ENCODE assay signal across 35 mouse cellular contexts in the genomic region with DNA sequence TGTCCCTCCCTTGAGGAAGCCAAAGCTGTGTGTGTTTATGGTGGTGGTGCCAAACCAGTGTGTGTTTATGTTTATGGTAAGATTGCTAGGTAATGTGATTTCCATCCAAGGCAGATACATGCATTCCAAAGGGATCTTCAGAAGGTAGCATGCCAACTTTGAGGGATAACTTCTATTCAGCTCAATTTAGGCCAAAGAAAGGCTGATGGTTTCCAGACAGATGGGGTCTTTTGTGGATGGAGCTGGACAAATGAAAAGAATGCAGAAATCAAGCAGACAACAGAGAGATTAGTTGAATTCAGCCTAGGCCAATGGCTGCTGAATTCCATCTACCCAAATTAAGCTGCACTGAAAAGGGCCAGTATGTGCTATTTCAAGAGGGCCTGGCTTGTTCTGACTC. TPM values are rescaled to one million over a fixed set of nuclear protein-coding genes. Genes with fewer than 3 reads are reported as not detected.
"Had no signal": no experiment of that assay in that cellular context is flagged by ENCODE, and none has a peak within 500 bp of the region (broad histone marks: within the 10 kb centered on the region; RNA-seq: fewer than 3 reads in every experiment).

No protein-coding gene starts in this region.

- H3K27ac ChIP-seq: hindbrain, embryonic 13.5 days; hindbrain, embryonic 15.5 days; hindbrain, postnatal 0 days; kidney, embryonic 15.5 days; kidney, postnatal 0 days; limb, embryonic 13.5 days; limb, embryonic 15.5 days; liver, embryonic 12.5 days; liver, embryonic 14.5 days had no signal

- H3K27me3 ChIP-seq: hindbrain, embryonic 13.5 days; hindbrain, embryonic 15.5 days; kidney, embryonic 15.5 days; limb, embryonic 13.5 days; limb, embryonic 15.5 days; liver, embryonic 12.5 days had no signal

- H3K9me3 ChIP-seq: hindbrain, embryonic 13.5 days; hindbrain, embryonic 15.5 days; kidney, embryonic 15.5 days; limb, embryonic 13.5 days; limb, embryonic 15.5 days; liver, embryonic 12.5 days had no signal

- DNase-seq: gastrocnemius, postnatal 10 days; gastrocnemius, postnatal 36 days; heart, adult 18-20 months; heart, postnatal 14 days; heart, postnatal 36 days; kidney, adult 11 months; kidney, adult 2 months; kidney, adult 9 months; kidney, postnatal 14 days; kidney, postnatal 36 days; layer of hippocampus, adult 9-11 months; layer of hippocampus, postnatal 36 days; left cerebral cortex, postnatal 4 days had no signal

- ATAC-seq: hindbrain, postnatal 0 days; intestine, embryonic 16.5 days; liver, embryonic 12.5 days had no signal

- H3K36me3 ChIP-seq: hindbrain, embryonic 13.5 days; hindbrain, embryonic 15.5 days; kidney, embryonic 15.5 days; limb, embryonic 13.5 days; limb, embryonic 15.5 days; liver, embryonic 12.5 days had no signal

- H3K4me1 ChIP-seq: hindbrain, embryonic 13.5 days; hindbrain, embryonic 15.5 days; liver, embryonic 12.5 days had no signal

- H3K4me3 ChIP-seq: hindbrain, embryonic 13.5 days; hindbrain, embryonic 15.5 days; kidney, embryonic 15.5 days; limb, embryonic 13.5 days; limb, embryonic 15.5 days; liver, embryonic 12.5 days had no signal

- H3K4me2 ChIP-seq: heart, embryonic 11.5 days; hindbrain, embryonic 13.5 days; hindbrain, embryonic 15.5 days; kidney, embryonic 15.5 days; limb, embryonic 13.5 days; limb, embryonic 15.5 days; liver, embryonic 12.5 days had no signal

- H3K9ac ChIP-seq: hindbrain, embryonic 13.5 days; hindbrain, embryonic 15.5 days; kidney, embryonic 15.5 days; limb, embryonic 13.5 days; limb, embryonic 15.5 days; liver, embryonic 12.5 days; liver, embryonic 14.5 days had no signal

RNA-seq across cellular contexts. Expression of a gene that starts 13.3 kb away (rescaled TPM):
- total RNA-seq: hematopoietic stem cell, adult 5-6 weeks; hindbrain, postnatal 0 days; layer of hippocampus, adult 8-10 months; layer of hippocampus, postnatal 14 days; layer of hippocampus, postnatal 36 days; left cerebral cortex, postnatal 10 days; left cerebral cortex, postnatal 25 days; left cerebral cortex, postnatal 4 days had no signal
- polyA plus RNA-seq: heart, embryonic 11.5 days; heart, embryonic 14.5 days; heart, embryonic 16.5 days; hindbrain, embryonic 11.5 days; hindbrain, embryonic 13.5 days; hindbrain, embryonic 15.5 days; intestine, embryonic 14.5 days; intestine, embryonic 16.5 days; large intestine, adult 2 months; limb, embryonic 11.5 days; limb, embryonic 13.5 days; limb, embryonic 15.5 days; liver, embryonic 12.5 days; liver, embryonic 14.5 days had no signal
